Mouse (Mus musculus) adrenal gland, postnatal 25 days (tissue): ENCODE results near the gene Mphosph6. TPM values are rescaled to one million over a fixed set of nuclear protein-coding genes. Genes with fewer than 3 reads are reported as not detected.

Experiments
- DNase-seq: peaks from one replicate; pipeline ENCODE4 v3.0.0; 2021; ENCODE audit warnings: mixed read lengths
- total RNA-seq: library from RNA; stranded (reverse); gene quantifications from 2 replicates; pipeline ENCODE4 v1.2.3, GENCODE M21; 2021

The Mphosph6 gene
- total RNA-seq, 1 experiment from 2014 or later: 18.5 TPM

- no peak for DNase-seq
These were observed 32.8 kb downstream of the Mphosph6 start for GRCm38 (mm10) chr8:117768971-117769370.

GRCm38 (mm10) chr8:117765947-117766346 lies 35.8 kb downstream of the Mphosph6 start:
- no peak for DNase-seq

GRCm38 (mm10) chr8:117764625-117765024 lies 37.1 kb downstream of the Mphosph6 start:
- no peak for DNase-seq

- no peak for DNase-seq
These were observed 39.0 kb downstream of the Mphosph6 start for GRCm38 (mm10) chr8:117762776-117763175.

- no peak for DNase-seq
These were observed 43.8 kb downstream of the Mphosph6 start for GRCm38 (mm10) chr8:117757900-117758299.

GRCm38 (mm10) chr8:117749436-117749835 lies 52.3 kb downstream of the Mphosph6 start:
- DNase-seq: no peak

- DNase-seq: no peak
These were observed 53.6 kb downstream of the Mphosph6 start for GRCm38 (mm10) chr8:117747886-117748730.

- DNase-seq: no peak
These were observed 54.3 kb downstream of the Mphosph6 start for GRCm38 (mm10) chr8:117747428-117747827.

- DNase-seq: no peak
These were observed 55.1 kb downstream of the Mphosph6 start for GRCm38 (mm10) chr8:117746651-117747050.

GRCm38 (mm10) chr8:117742431-117743012 lies 59.2 kb downstream of the Mphosph6 start:
- no peak for DNase-seq

Other genes with a start within 250 kb of the Mphosph6 start
- 1.7 and 2.2 TPM in 2 replicates for gene Sdr42e1, start 128.3 kb downstream of the Mphosph6 start, total RNA-seq
- gene Hsd17b2, start 100.0 kb downstream of the Mphosph6 start, total RNA-seq: 1.7 TPM in 1 of 2 replicates, not detected in the other